Comparison of ENCODE assay signal across 10 mouse cellular contexts in genomic region chr7:6265695-6266094, GRCm38 (mm10). TPM values are rescaled to one million over a fixed set of nuclear protein-coding genes. Genes with fewer than 3 reads are reported as not detected.
A peak's percentile ranks its signal among the peaks of the same experiment; 100 is the strongest.
DNase-seq lines count a peak whose midpoint lies in the region; TF ChIP-seq lines count a peak whose summit lies in the region.
"Had no signal": no experiment of that assay in that cellular context is flagged by ENCODE, and none has a peak within 500 bp of the region (broad histone marks: within the 10 kb centered on the region; RNA-seq: fewer than 3 reads in every experiment).

No protein-coding gene starts in this region.

- no peaks in the 10 kb centered on the region for H3K27me3 ChIP-seq in cerebellum, adult 2 months (ENCODE audit: control insufficient read depth, insufficient read depth, low read length)
- no peaks in the 10 kb centered on the region for H3K27me3 ChIP-seq in embryonic facial prominence, embryonic 10.5 days (replicated peaks; ENCODE audit: low read depth, poor library complexity, severe bottlenecking)

- H3K27ac ChIP-seq in cerebellum, adult 2 months (ENCODE audit: insufficient read depth, low read length), result no peak overlapping the region
- no peak overlapping the region for H3K27ac ChIP-seq in embryonic facial prominence, embryonic 10.5 days (replicated peaks)

- H3K4me1 ChIP-seq in cerebellum, adult 2 months (ENCODE audit: control insufficient read depth, insufficient read depth, low read length), result no peaks in the 10 kb centered on the region
- H3K4me1 ChIP-seq in lung, adult 2 months (ENCODE audit: control insufficient read depth, insufficient read depth, low read length), result no peaks in the 10 kb centered on the region
- no peaks in the 10 kb centered on the region for H3K4me1 ChIP-seq in embryonic facial prominence, embryonic 10.5 days

- intact Hi-C loops in gastrocnemius, postnatal 14 days (cut with DNase I; ENCODE audit: low total_unique reads), result no loop called here

- peaks cover 13% of the 10 kb centered on the region; the same call in 1 of the 2 replicates for H3K9me3 ChIP-seq in embryonic facial prominence, embryonic 10.5 days

- no peaks in the 10 kb centered on the region for H3K36me3 ChIP-seq in embryonic facial prominence, embryonic 10.5 days (replicated peaks)

- TF ChIP-seq POLR2A in cerebellum, adult 2 months (IDR thresholded peaks at IDR 0.05; ENCODE audit: borderline replicate concordance, insufficient read depth, low read length), result no peak
- no peak for TF ChIP-seq POLR2A in lung, adult 2 months (IDR thresholded peaks at IDR 0.05; ENCODE audit: borderline replicate concordance, extremely low read depth, low read depth, low read length)

- peak; percentile 21; the same call in 1 of the 2 replicates for TF ChIP-seq CTCF in cerebellum, adult 2 months (IDR thresholded peaks at IDR 0.05; ENCODE audit: borderline replicate concordance, insufficient read depth, low read depth, low read length)
- TF ChIP-seq CTCF in lung, adult 2 months (IDR thresholded peaks at IDR 0.05; ENCODE audit: insufficient read depth, low read length), result peak; percentile 49

- 62% methylated on average over 8 of the region's 8 CpGs for WGBS in cerebellum, adult 2 months
- 61% methylated on average over 8 of the region's 8 CpGs for WGBS in lung, adult 2 months
- WGBS in embryonic facial prominence, embryonic 10.5 days, result 65% methylated on average over 8 of the region's 8 CpGs

- H3K4me3 ChIP-seq in cerebellum, adult 2 months (replicated peaks; ENCODE audit: insufficient read depth, low read depth, low read length), result no peak overlapping the region
- H3K4me3 ChIP-seq in lung, adult 2 months (replicated peaks; ENCODE audit: extremely low read depth, low read depth, low read length), result no peak overlapping the region
- no peak overlapping the region for H3K4me3 ChIP-seq in embryonic facial prominence, embryonic 10.5 days

- DNase-seq in cerebellum, adult 2 months, result no peak
- DNase-seq in cerebellum, adult 11-12 months, result no peak
- DNase-seq in lung, adult 2 months, result no peak
- DNase-seq in lung, postnatal 25 days (ENCODE audit: low spot score), result no peak
- DNase-seq in embryonic facial prominence, embryonic 10.5 days (ENCODE audit: low spot score), result peak; percentile 32
- DNase-seq in retina, embryonic 14.5 days (ENCODE audit: low spot score), result peak; percentile 14
- DNase-seq in ovary, postnatal 10 days (ENCODE audit: low spot score), result no peak
- DNase-seq in gastrocnemius, postnatal 14 days, result no peak

RNA-seq across cellular contexts. Expression of gene Epp13, which starts 13.2 kb away (rescaled TPM):
- polyA plus RNA-seq in cerebellum, adult 2 months (2012; rRNA removed), result not detected in 2 replicates
- polyA plus RNA-seq in lung, adult 2 months (2012; rRNA removed), result not detected in 2 replicates
- not detected in 2 replicates for polyA plus RNA-seq in embryonic facial prominence, embryonic 10.5 days (2016; fragmentation: Nextera tagmentation; extraction: Ambion mirVana)
- not detected for total RNA-seq in gastrocnemius, postnatal 14 days (2021)
- polyA plus RNA-seq: C2C12 had no signal

RNA-seq across cellular contexts. Expression of gene Zfp667, which starts 20.7 kb away (rescaled TPM):
- polyA plus RNA-seq in cerebellum, adult 2 months (2012; rRNA removed), result 7.9 and 8.8 TPM in 2 replicates
- polyA plus RNA-seq in lung, adult 2 months (2012; rRNA removed), result 0.45 and 1.1 TPM in 2 replicates
- 6.0 and 6.6 TPM in 2 replicates for polyA plus RNA-seq in embryonic facial prominence, embryonic 10.5 days (2016; fragmentation: Nextera tagmentation; extraction: Ambion mirVana)
- total RNA-seq in gastrocnemius, postnatal 14 days (2021), result 1 to 10 TPM; 1.9 to 2.4 TPM

RNA-seq across cellular contexts. Expression of gene Zscan5b, which starts 43.6 kb away (rescaled TPM):
- not detected in 2 replicates for polyA plus RNA-seq in cerebellum, adult 2 months (2012; rRNA removed)
- polyA plus RNA-seq in lung, adult 2 months (2012; rRNA removed), result not detected in 2 replicates
- not detected in 2 replicates for polyA plus RNA-seq in embryonic facial prominence, embryonic 10.5 days (2016; fragmentation: Nextera tagmentation; extraction: Ambion mirVana)
- not detected for total RNA-seq in gastrocnemius, postnatal 14 days (2021)
- polyA plus RNA-seq: C2C12; gonadal fat pad, adult 2 months had no signal

Comparison
In these comparisons a context has a peak if more than half of its experiments do, and no peak if none do; other contexts are left out.
1. DNase-seq: peak in embryonic facial prominence, embryonic 10.5 days (single experiment) and retina, embryonic 14.5 days (single experiment); none in cerebellum, adult 2 months (0 of 2), cerebellum, adult 11-12 months (single experiment), lung, adult 2 months (single experiment), lung, postnatal 25 days (single experiment), ovary, postnatal 10 days (single experiment) and gastrocnemius, postnatal 14 days (single experiment).